Mouse (Mus musculus) kidney, embryonic 15.5 days (tissue): ENCODE data around the gene Hltf. TPM values are rescaled to one million over a fixed set of nuclear protein-coding genes. Genes with fewer than 3 reads are reported as not detected.
"Not testable (repeated sequence)": the region's sequence is repeated elsewhere in the genome, so short reads cannot be mapped to it uniquely, and the experiment has no call there.

Experiments
- ATAC-seq: fragments of 200-750 bp; cut with Nextera tagmentation; replicated peaks from 2 replicates; pipeline ENCODE4 v1.8.0; 2017; ENCODE audit warnings: moderate TSS enrichment; ENCODE audit not compliant: low FRiP score
- H3K27ac ChIP-seq: fragments of 300-500 bp; sonication (generic); 2 replicates; pipeline ENCODE4 v1.5.1; 2015; ENCODE audit warnings: mild to moderate bottlenecking, inconsistent platforms
- H3K27me3 ChIP-seq: fragments of 300-500 bp; sonication (generic); 2 replicates; pipeline ENCODE4 v1.6.1; 2015; ENCODE audit warnings: inconsistent platforms
- H3K36me3 ChIP-seq: fragments of 300-500 bp; sonication (generic); 2 replicates; pipeline ENCODE4 v1.6.1; 2015; ENCODE audit warnings: inconsistent platforms
- H3K4me1 ChIP-seq: fragments of 300-500 bp; sonication (generic); 2 replicates; pipeline ENCODE4 v1.6.1; 2015; ENCODE audit warnings: inconsistent platforms
- H3K4me2 ChIP-seq: fragments of 300-500 bp; sonication (generic); 2 replicates; pipeline ENCODE4 v1.6.1; 2015; ENCODE audit warnings: moderate library complexity, mild to moderate bottlenecking, inconsistent platforms
- H3K4me3 ChIP-seq: fragments of 300-500 bp; sonication (generic); replicated peaks from 2 replicates; pipeline ENCODE4 v1.5.1; 2015; ENCODE audit warnings: mild to moderate bottlenecking, inconsistent platforms
- H3K9ac ChIP-seq: fragments of 300-500 bp; sonication (generic); 2 replicates; pipeline ENCODE4 v1.6.1; 2015; ENCODE audit warnings: mild to moderate bottlenecking, inconsistent platforms
- H3K9me3 ChIP-seq: fragments of 300-500 bp; sonication (generic); replicated peaks from 2 replicates; pipeline ENCODE4 v1.6.1; 2016; ENCODE audit warnings: inconsistent platforms
- WGBS: fragments of 180-500 bp; shearing (Covaris S2); methylation state at CpG from one replicate; pipeline ENCODE4 v1.1.7; 2015; ENCODE audit warnings: mixed read lengths; 5-methylcytosine and 5-hydroxymethylcytosine counted together
- polyA plus RNA-seq: library from polyadenylated mRNA; unstranded; fragments of >200 nt; fragmentation: Nextera tagmentation; extraction: Ambion mirVana; gene quantifications from 2 replicates; pipeline ENCODE4 v1.2.1, GENCODE M21; 2015

Hltf gene
- 17.7 and 18.3 TPM in 2 replicates for polyA plus RNA-seq

- peak within 1 kb of the TSS; percentile 64 for H3K4me2 ChIP-seq
- peaks cover 10% of the 10 kb centered on the region for H3K4me1 ChIP-seq
- H3K9ac ChIP-seq: peak within 1 kb of the TSS; percentile 66
- peak within 1 kb of the TSS; percentile 87 for H3K27ac ChIP-seq
- no peaks in the 10 kb centered on the region for H3K27me3 ChIP-seq
- H3K4me3 ChIP-seq: peak within 1 kb of the TSS; percentile 91
- H3K36me3 ChIP-seq: peaks cover 7% of the 10 kb centered on the region
- H3K9me3 ChIP-seq: no peaks in the 10 kb centered on the region
- WGBS: under 1% methylated on average over 54 of the region's 54 CpGs
- ATAC-seq: peak; percentile 100
Measured at GRCm38 (mm10) chr3:20057306-20058196, at the start of gene Hltf. Gene Hltf (plus strand): TSS chr3:20057811.

DNA sequence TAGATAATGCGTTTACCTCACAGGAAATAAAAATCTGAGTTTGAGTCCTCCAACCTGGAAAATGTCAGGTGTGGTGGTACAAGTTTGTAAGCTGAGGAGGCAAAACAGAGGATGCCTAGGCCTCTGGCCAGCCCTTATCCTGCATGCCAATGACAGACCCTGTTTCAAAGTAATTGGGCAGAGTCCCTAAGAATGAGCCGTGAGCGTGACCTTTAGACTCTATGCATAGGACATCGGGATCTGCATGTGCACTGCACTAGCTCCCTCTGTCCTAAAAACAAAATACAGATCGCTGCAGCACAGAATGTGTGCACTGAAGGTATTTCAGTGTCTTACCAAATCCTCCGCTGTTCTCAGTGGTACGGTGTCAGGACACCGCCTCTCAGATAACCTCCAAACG lies 47.1 kb upstream of the Hltf start:
- no peak overlapping the region for H3K27ac ChIP-seq
- no peak overlapping the region for H3K4me3 ChIP-seq
- 90% methylated on average over 9 of the region's 9 CpGs for WGBS
- H3K9ac ChIP-seq: no peak overlapping the region
- no peak for ATAC-seq
- H3K36me3 ChIP-seq: peaks cover 26% of the 10 kb centered on the region
- no peaks in the 10 kb centered on the region for H3K9me3 ChIP-seq
- H3K4me2 ChIP-seq: no peak overlapping the region
- no peaks in the 10 kb centered on the region for H3K27me3 ChIP-seq
- H3K4me1 ChIP-seq: no peaks in the 10 kb centered on the region

DNA sequence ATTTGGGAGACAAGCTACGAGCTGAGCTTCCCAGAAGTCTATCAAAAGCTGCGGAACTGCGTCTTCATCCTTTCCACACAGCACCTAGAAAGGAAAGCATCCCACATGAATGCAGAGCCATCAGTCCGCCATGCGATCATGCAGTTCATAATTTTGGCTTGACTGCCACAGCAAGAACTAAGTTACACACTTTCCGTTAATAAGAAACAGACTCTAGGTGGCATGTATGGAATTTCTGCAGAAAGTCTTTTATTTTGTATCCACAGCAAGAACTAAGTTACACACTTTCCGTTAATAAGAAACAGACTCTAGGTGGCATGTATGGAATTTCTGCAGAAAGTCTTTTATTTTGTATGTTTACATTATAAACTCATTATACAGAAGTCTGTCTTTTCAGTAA lies 46.7 kb upstream of the Hltf start:
- H3K36me3 ChIP-seq: peaks cover 30% of the 10 kb centered on the region
- H3K4me3 ChIP-seq, H3K4me1 ChIP-seq, H3K27me3 ChIP-seq, H3K9me3 ChIP-seq, H3K4me2 ChIP-seq, H3K27ac ChIP-seq, ATAC-seq, H3K9ac ChIP-seq: not testable (repeated sequence)
- 84% methylated on average over 7 of the region's 7 CpGs for WGBS

DNA sequence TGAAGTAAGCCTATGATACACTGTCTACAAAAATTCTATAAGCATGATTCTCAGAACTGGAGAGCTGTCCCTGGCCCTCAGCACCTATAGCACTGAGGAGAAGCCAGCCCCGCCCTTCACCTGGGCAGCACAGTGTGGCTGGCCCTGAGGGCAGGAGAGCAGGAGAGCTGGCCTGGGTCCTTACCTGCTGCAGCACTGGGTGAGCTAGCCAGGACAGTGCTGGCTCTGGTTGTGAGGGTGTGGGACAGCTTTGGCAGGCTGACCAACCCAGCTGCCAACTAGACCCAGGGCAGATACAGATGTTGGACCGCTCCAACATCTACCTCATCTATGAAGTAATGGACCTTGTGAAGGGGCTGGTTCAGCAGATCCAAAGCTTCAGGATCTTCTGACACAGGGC lies 43.2 kb upstream of the Hltf start:
- WGBS: 96% methylated on average over 2 of the region's 2 CpGs
- H3K4me2 ChIP-seq: no peak overlapping the region
- H3K27me3 ChIP-seq: no peaks in the 10 kb centered on the region
- no peaks in the 10 kb centered on the region for H3K9me3 ChIP-seq
- peaks cover 42% of the 10 kb centered on the region for H3K36me3 ChIP-seq
- no peak overlapping the region for H3K4me3 ChIP-seq
- H3K9ac ChIP-seq: no peak overlapping the region
- no peaks in the 10 kb centered on the region for H3K4me1 ChIP-seq
- ATAC-seq: no peak
- H3K27ac ChIP-seq: no peak overlapping the region

GRCm38 (mm10) chr3:20018076-20018475 lies 39.5 kb upstream of the Hltf start:
- no peak overlapping the region for H3K9ac ChIP-seq
- no peak overlapping the region for H3K27ac ChIP-seq
- WGBS: 92% methylated on average over 8 of the region's 8 CpGs
- no peaks in the 10 kb centered on the region for H3K9me3 ChIP-seq
- peaks cover 44% of the 10 kb centered on the region for H3K36me3 ChIP-seq
- no peak overlapping the region for H3K4me2 ChIP-seq
- no peak for ATAC-seq
- H3K4me1 ChIP-seq: no peaks in the 10 kb centered on the region
- H3K4me3 ChIP-seq: no peak overlapping the region
- H3K27me3 ChIP-seq: no peaks in the 10 kb centered on the region

- Histone ChIP-seq H3K27me3 (no peaks in the 10 kb centered on the region), H3K27ac (no peak overlapping the region), H3K4me2 (no peak overlapping the region), H3K4me3 (no peak overlapping the region), H3K4me1 (no peaks in the 10 kb centered on the region), H3K9ac (no peak overlapping the region), H3K9me3 (no peaks in the 10 kb centered on the region), H3K36me3 (peaks cover 57% of the 10 kb centered on the region)
- WGBS: 53% methylated on average over 1 of the region's 1 CpGs
- no peak for ATAC-seq
Measured at GRCm38 (mm10) chr3:20023832-20024231, 33.8 kb upstream of the Hltf start.

- ATAC-seq: no peak
- Histone ChIP-seq H3K9me3 (no peaks in the 10 kb centered on the region), H3K4me2 (no peak overlapping the region), H3K9ac (no peak overlapping the region), H3K4me3 (no peak overlapping the region), H3K27ac (no peak overlapping the region), H3K4me1 (no peaks in the 10 kb centered on the region), H3K36me3 (peaks cover 54% of the 10 kb centered on the region), H3K27me3 (no peaks in the 10 kb centered on the region)
Measured at GRCm38 (mm10) chr3:20026481-20026880, 31.1 kb upstream of the Hltf start.

GRCm38 (mm10) chr3:20026996-20027689 lies 30.5 kb upstream of the Hltf start:
- H3K9me3 ChIP-seq: no peaks in the 10 kb centered on the region
- H3K27me3 ChIP-seq: no peaks in the 10 kb centered on the region
- no peak overlapping the region for H3K9ac ChIP-seq
- peaks cover 52% of the 10 kb centered on the region for H3K36me3 ChIP-seq
- 89% methylated on average over 8 of the region's 8 CpGs for WGBS
- no peak for ATAC-seq
- no peak overlapping the region for H3K27ac ChIP-seq
- no peak overlapping the region for H3K4me3 ChIP-seq
- H3K4me1 ChIP-seq: no peaks in the 10 kb centered on the region
- H3K4me2 ChIP-seq: no peak overlapping the region

DNA sequence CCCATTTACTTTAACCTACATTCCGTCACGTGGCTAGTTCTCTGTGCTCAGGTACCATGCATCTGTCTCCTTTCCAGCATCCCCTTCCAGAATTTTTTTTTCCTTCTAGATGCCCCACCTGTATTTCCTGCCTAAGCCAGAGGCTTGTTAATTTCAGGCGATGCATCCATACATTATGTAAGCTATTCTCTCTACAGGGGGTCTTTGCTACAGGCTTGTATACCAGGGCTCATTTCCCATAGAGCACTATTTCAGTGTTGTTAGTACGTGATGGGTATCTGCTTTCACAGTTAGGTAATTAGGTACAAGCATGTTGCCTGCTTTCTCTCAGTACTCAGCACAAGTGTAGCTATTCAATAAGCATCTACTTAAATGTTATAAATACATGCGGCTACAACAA lies 29.8 kb upstream of the Hltf start:
- no peak for ATAC-seq
- H3K36me3 ChIP-seq: peaks cover 46% of the 10 kb centered on the region
- no peak overlapping the region for H3K4me3 ChIP-seq
- 92% methylated on average over 5 of the region's 5 CpGs for WGBS
- H3K9me3 ChIP-seq: no peaks in the 10 kb centered on the region
- H3K4me2 ChIP-seq: no peak overlapping the region
- H3K27me3 ChIP-seq: no peaks in the 10 kb centered on the region
- no peak overlapping the region for H3K27ac ChIP-seq
- H3K4me1 ChIP-seq: no peaks in the 10 kb centered on the region
- H3K9ac ChIP-seq: no peak overlapping the region

GRCm38 (mm10) chr3:20028640-20029039 lies 29.0 kb upstream of the Hltf start:
- ATAC-seq: no peak
- Histone ChIP-seq H3K4me1 (no peaks in the 10 kb centered on the region), H3K9me3 (no peaks in the 10 kb centered on the region), H3K4me3 (no peak overlapping the region), H3K27ac (no peak overlapping the region), H3K4me2 (no peak overlapping the region), H3K9ac (no peak overlapping the region), H3K27me3 (no peaks in the 10 kb centered on the region), H3K36me3 (peaks cover 39% of the 10 kb centered on the region)
- 94% methylated on average over 3 of the region's 3 CpGs for whole genome bisulfite sequencing

DNA sequence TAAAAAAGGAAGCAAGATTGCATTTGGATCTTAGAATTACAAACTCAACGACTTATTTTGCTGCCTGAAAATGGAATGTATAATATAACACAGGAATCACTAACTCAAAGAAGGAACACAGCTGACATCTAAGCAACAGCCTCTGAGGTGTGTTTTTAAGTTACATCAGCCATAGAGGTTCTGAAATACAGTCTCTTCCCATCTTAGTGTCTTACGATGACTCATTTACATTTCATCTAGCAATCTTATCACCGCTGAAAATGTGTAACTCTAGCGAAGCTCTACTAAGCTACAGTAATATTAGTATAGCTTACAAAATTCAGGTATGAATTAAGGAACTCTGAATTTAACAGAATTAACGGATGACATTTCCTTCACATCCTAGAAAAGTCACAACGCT lies 26.8 kb upstream of the Hltf start:
- H3K9me3 ChIP-seq: no peaks in the 10 kb centered on the region
- ATAC-seq: no peak
- 91% methylated on average over 6 of the region's 6 CpGs for WGBS
- no peak overlapping the region for H3K9ac ChIP-seq
- no peak overlapping the region for H3K4me2 ChIP-seq
- H3K36me3 ChIP-seq: peaks cover 22% of the 10 kb centered on the region
- no peak overlapping the region for H3K4me3 ChIP-seq
- H3K4me1 ChIP-seq: peaks cover 9% of the 10 kb centered on the region
- no peak overlapping the region for H3K27ac ChIP-seq
- no peaks in the 10 kb centered on the region for H3K27me3 ChIP-seq
